Mouse (Mus musculus) spleen, adult 2 months (tissue): ENCODE measurements at regions not wholly inside any gene's neighbourhood (a gene's known extent, or its start where the extent isn't known, plus 50 kb on each side); places are given as distances from the start of the nearest gene placed in this dataset.

ENCODE experiments used
- DNase-seq, 2 experiments: peaks; one replicate each; pipeline versions ENCODE4 v3.0.0 to v3.0.0-alpha.2; 2012 to 2021; ENCODE audit warnings: low spot score in 2 of 2, low read depth in 1 of 2
- H3K27ac ChIP-seq: fragments of 200-500 bp; 2 replicates; pipeline ENCODE4 v1.5.1; 2012; ENCODE audit warnings: low read length, inconsistent platforms; ENCODE audit not compliant: insufficient read depth
- H3K27me3 ChIP-seq: fragments of 200-500 bp; 2 replicates; pipeline ENCODE4 v1.6.1; 2012; ENCODE audit warnings: mild to moderate bottlenecking, moderate library complexity, low read length, inconsistent platforms; ENCODE audit not compliant: control insufficient read depth, insufficient read depth
- H3K36me3 ChIP-seq: fragments of 200-500 bp; 2 replicates; pipeline ENCODE4 v1.6.1; 2012; ENCODE audit warnings: mild to moderate bottlenecking, low read length, inconsistent platforms; ENCODE audit not compliant: control insufficient read depth, insufficient read depth
- H3K4me1 ChIP-seq: fragments of 200-500 bp; 2 replicates; pipeline ENCODE4 v1.6.1; 2011; ENCODE audit warnings: inconsistent platforms; ENCODE audit not compliant: control insufficient read depth, insufficient read depth, insufficient read length
- H3K4me3 ChIP-seq: fragments of 200-500 bp; 2 replicates; pipeline ENCODE4 v1.5.1; 2011; ENCODE audit warnings: mild to moderate bottlenecking, inconsistent platforms; ENCODE audit not compliant: insufficient read depth, insufficient read length; ENCODE audit errors: extremely low read depth
- CTCF ChIP-seq: fragments of 200-500 bp; IDR thresholded peaks from 2 replicates; pipeline ENCODE4 v1.5.1; 2011; ENCODE audit warnings: mild to moderate bottlenecking, inconsistent platforms; ENCODE audit not compliant: insufficient read depth, insufficient read length, insufficient replicate concordance; ENCODE audit errors: extremely low read depth
- POLR2A ChIP-seq: fragments of 200-500 bp; IDR thresholded peaks from 2 replicates; pipeline ENCODE4 v1.6.1; 2011; ENCODE audit warnings: low read depth, low read length, inconsistent platforms
- WGBS: fragments of 180-500 bp; shearing (Covaris S2); methylation state at CpG from one replicate; pipeline ENCODE4 v1.1.7; 2018; 5-methylcytosine and 5-hydroxymethylcytosine counted together

- no peaks in the 10 kb centered on the region for H3K4me1 ChIP-seq
- H3K27me3 ChIP-seq: no peaks in the 10 kb centered on the region
- no peaks in the 10 kb centered on the region for H3K36me3 ChIP-seq
- H3K27ac ChIP-seq: no peak overlapping the region
- TF ChIP-seq CTCF (no peak), POLR2A (no peak)
- no peak for DNase-seq
- H3K4me3 ChIP-seq: no peak overlapping the region
- 84% methylated on average over 2 of the region's 2 CpGs for WGBS
Measured at GRCm38 (mm10) chr14:9492228-9492627, 826.2 kb upstream of the 4930452B06Rik start.

- 34% methylated on average over 1 of the region's 1 CpGs for WGBS
- Histone ChIP-seq H3K4me3 (no peak overlapping the region), H3K4me1 (no peaks in the 10 kb centered on the region), H3K36me3 (no peaks in the 10 kb centered on the region), H3K27me3 (no peaks in the 10 kb centered on the region), H3K27ac (no peak overlapping the region)
- DNase-seq: no peak
- TF ChIP-seq POLR2A: no peak
- no peak for TF ChIP-seq CTCF
Measured at GRCm38 (mm10) chr14:9488585-9488984, 822.5 kb upstream of the 4930452B06Rik start.

DNA sequence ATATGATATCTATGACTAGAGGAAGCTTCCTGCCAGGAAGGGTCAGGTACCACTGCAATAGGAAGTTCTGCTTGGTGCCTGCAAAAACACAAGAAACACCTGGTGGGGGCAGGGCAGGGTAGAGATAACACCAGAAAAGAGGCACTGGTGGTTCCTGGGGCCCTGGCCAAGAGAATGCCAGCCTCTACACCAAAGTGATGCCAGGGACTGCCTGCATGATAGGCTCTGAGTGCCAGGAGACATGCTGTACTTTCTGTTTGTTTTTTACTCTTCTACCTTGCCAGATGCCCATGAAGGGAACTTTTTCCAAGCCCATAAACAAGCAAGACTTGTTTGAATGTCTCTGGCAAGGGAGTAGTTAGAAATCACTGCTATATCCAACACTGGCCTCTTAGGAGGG, 812.9 kb upstream of the 4930452B06Rik start:
- H3K4me1 ChIP-seq: no peaks in the 10 kb centered on the region
- no peaks in the 10 kb centered on the region for H3K36me3 ChIP-seq
- no peak for TF ChIP-seq POLR2A
- TF ChIP-seq CTCF: no peak
- no peak for DNase-seq
- H3K27ac ChIP-seq: no peak overlapping the region
- H3K27me3 ChIP-seq: no peaks in the 10 kb centered on the region
- H3K4me3 ChIP-seq: no peak overlapping the region

GRCm38 (mm10) chr14:9475169-9475568, 809.1 kb upstream of the 4930452B06Rik start:
- DNase-seq: no peak
- no peaks in the 10 kb centered on the region for H3K36me3 ChIP-seq
- 91% methylated on average over 7 of the region's 7 CpGs for WGBS
- no peak overlapping the region for H3K27ac ChIP-seq
- no peak overlapping the region for H3K4me3 ChIP-seq
- no peaks in the 10 kb centered on the region for H3K27me3 ChIP-seq
- H3K4me1 ChIP-seq: no peaks in the 10 kb centered on the region
- no peak for TF ChIP-seq CTCF
- no peak for TF ChIP-seq POLR2A

DNA sequence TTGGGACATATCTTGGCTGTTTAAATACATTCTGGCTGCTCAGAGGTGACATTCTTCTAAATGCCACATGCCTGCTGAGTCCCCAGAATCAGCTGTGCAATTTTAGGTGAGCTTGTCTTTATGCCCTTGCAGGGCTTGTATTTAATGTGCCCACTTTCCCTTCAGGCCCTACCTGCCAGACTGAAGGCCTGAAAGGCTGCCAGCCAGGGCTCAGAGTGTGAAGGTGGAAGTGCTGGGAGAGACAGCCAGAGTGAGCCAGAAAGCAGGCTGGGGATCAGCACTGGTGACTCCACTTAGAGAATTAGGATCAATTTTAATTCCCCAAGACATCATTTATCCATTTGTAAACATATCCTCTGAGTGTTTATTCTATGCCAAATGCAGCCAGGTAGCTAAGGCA, 803.6 kb upstream of the 4930452B06Rik start:
- DNase-seq: no peak
- TF ChIP-seq POLR2A: no peak
- no peak for TF ChIP-seq CTCF
- H3K36me3 ChIP-seq: no peaks in the 10 kb centered on the region

DNA sequence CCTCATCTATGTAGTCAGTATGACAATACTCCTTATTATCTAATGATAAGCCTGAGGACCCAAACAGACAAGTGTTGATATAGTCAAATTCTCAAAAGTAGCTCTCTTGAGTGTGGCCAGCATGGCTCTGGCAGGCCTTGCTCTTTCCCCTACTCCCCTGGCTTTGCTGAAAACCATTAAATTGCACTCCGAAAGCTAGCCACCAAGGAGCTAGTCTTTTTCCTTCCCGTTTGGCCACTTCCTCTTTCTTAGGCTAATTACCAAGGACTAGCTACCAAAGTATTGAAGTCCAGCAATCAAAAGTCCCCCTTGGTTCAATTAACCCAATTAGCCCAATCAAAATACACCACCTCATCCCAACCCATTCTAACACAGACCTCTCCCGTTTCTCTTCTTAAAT, 802.6 kb upstream of the 4930452B06Rik start:
- Histone ChIP-seq H3K27ac (no peak overlapping the region), H3K27me3 (no peaks in the 10 kb centered on the region), H3K4me3 (no peak overlapping the region), H3K4me1 (no peaks in the 10 kb centered on the region), H3K36me3 (no peaks in the 10 kb centered on the region)
- TF ChIP-seq POLR2A (no peak), CTCF (no peak)
- WGBS: 42% methylated on average over 3 of the region's 3 CpGs
- DNase-seq: no peak

More for the DNA sequence above, 803.6 kb upstream of the 4930452B06Rik start:
- H3K27ac ChIP-seq: no peak overlapping the region
- no peaks in the 10 kb centered on the region for H3K27me3 ChIP-seq
- H3K4me1 ChIP-seq: no peaks in the 10 kb centered on the region
- no peak overlapping the region for H3K4me3 ChIP-seq

DNA sequence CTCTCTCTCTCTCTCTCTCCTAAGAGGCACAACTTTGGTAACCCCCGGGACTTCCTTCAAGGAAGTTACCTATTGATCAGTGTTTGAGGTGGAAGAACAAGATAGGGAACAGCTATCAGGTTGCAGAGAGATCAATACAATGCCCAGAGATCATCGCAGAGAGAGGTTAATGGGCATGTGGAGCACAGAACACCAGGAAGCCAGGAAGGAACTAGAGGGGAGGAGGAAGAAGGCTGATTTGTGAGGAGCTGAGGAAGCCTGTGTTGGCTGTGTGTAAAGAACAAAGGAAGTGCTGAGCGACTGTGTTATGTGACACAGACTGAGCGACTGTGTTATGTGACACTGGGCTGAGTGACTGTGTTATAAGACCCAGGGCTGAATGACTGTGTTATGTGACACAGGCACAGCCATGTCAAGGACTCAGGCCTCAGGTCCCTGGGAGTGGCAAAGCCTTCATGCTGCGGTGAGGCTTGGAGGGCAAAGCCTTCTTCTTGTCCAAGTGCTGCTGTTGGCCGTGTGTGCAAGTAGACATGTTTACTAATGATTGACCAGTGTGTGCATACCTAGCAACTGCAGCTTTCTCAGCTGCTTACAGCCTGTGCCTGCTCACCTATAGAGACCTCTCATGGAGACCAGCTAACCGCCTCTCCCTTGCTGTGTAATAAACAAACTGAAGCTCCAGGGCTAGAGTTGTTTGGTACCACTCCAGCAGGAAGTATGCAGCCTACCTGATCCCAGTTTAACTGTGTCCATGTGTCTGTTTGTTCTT, 801.8 kb upstream of the 4930452B06Rik start:
- Histone ChIP-seq H3K4me3 (no peak overlapping the region), H3K4me1 (no peaks in the 10 kb centered on the region), H3K36me3 (no peaks in the 10 kb centered on the region), H3K27me3 (no peaks in the 10 kb centered on the region), H3K27ac (no peak overlapping the region)
- 59% methylated on average over 7 of the region's 7 CpGs for WGBS
- no peak for DNase-seq
- TF ChIP-seq CTCF (no peak), POLR2A (no peak)
